Mouse (Mus musculus): ENCODE measurements at regions not wholly inside any gene's neighbourhood (a gene's known extent, or its start where the extent isn't known, plus 50 kb on each side); places are given as distances from the start of the nearest gene placed in this dataset.
A peak's percentile ranks its signal among the peaks of the same experiment; 100 is the strongest.

GRCm38 (mm10) chr17:22795213-22795612, 71.7 kb downstream of the Zfp945 start:
- DNase-seq, result no peak

DNA sequence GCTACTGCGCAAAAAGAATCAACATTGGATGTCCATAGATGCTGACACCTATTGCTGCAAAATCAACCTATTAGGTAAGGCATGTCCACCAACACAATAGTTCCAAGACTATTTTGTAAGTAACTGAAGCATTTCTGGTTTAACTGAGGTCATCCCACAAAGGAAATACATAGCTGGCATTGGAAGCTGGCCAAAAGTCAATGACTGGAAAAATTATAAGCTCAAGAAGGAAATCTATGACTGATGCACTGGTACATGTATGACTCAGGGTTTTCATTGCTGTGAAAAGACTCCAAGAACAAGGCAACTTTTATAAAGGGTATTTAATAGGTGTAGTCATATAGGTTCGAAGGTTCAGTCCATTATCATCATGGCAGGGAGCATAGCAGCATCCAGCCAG, 82.5 kb downstream of the Zfp945 start:
- no peak for DNase-seq

DNA sequence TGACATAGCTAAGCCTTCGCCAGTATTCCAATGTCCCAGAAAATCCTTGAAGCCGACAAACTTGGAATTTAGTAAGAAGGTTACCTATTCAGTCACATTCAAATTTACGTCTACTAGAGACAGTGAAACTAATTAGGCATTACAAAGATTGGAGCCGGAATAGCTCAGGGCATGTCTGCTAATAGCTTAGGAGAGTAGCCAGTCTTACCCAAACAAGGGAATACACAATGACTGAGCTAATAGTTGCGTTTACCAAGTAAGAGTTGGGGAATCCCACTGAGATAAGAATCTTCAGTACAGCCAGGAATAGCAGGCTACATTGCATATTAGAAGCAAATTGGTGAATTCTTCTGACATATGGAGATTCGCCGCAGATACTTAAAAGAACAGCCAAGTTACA, 121.2 kb downstream of the Zfp945 start:
- DNase-seq, result no peak

GRCm38 (mm10) chr17:22739581-22740178, 127.3 kb downstream of the Zfp945 start:
- DNase-seq, result peak; percentile 81

DNA sequence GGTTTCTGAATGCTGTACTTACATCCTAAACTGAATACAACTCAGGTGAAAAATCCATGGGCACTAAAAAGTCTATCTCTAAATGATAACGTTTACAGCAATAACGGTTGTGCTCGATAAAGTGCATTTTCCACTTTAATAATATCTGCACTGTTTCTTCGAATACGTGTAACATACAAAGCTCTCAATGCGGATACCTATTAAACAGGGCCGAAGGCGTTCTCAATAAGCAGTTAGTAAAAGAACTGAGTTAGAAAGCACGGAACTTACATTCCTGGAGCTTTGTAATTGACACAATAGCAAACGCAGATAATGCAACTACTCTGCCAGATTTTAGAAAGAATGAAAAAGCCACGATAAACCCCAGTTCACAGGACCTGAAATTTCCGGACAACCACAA, 127.8 kb downstream of the Zfp945 start:
- no peak for DNase-seq

DNA sequence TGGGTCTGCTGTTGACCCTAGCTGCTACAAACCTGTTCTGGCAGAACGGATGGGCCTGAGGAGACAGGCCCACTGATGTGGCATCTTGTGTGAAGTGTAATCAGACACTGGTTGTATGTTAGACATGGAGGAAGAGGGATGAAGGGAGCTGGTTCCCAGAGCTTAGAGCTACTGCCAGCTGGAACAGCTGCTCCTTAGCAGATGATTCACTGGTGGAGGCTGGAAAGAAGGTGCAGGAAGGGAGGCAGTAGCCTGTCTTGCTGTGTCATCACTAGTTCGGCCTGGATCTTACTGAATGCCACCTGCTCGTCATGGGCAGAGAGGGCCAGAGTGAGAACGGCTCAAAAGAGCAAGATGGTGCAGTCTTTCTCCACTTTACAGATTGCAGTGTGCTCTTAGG, 130.6 kb downstream of the Zfp945 start:
- no peak for DNase-seq
